Mouse (Mus musculus) testis, postnatal 14 days (tissue): Measurements from ENCODE around the gene Cd55.
"Not testable (repeated sequence)": the region's sequence is repeated elsewhere in the genome, so short reads cannot be mapped to it uniquely, and the experiment has no call there.

ENCODE experiments used
- DNase-seq: peaks from one replicate; pipeline ENCODE4 v3.0.0; 2021; ENCODE audit warnings: low spot score

Cd55 gene

GRCm38 (mm10) chr1:130427175-130427853 is 35.2 kb downstream of the Cd55 start:
- not testable (repeated sequence) for DNase-seq

GRCm38 (mm10) chr1:130422664-130423111 is 39.9 kb downstream of the Cd55 start, which contains the start of gene Cd55b:
Gene Cd55b, minus strand, starts transcription at chr1:130423009.
- peak; percentile 63 for DNase-seq

- DNase-seq: not testable (repeated sequence)
Measured at GRCm38 (mm10) chr1:130422033-130422432, 40.5 kb downstream of the Cd55 start.

GRCm38 (mm10) chr1:130397109-130397508 is 65.4 kb downstream of the Cd55 start:
- not testable (repeated sequence) for DNase-seq
